Mouse (Mus musculus): Measurements from ENCODE around the gene Pik3cd.

Gene Pik3cd

DNA sequence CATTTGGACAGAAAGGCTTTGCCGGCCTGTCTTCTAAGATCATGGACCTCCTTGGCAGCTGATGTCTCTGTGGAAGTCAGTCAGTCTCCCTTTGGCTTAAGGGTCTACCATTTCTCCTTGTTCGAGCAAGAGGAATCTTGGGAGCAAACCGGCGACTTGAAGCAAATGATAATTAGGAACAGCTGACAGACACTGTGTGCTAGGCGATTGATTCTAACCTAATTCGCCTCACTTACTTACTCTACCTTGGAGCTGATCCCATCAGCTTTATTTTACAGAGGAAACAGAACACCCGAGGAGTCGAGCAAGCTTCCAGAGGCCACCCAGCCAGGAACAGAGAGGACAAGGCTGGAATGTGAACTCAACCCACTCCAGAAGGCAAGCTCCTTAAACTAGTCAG lies 11.0 kb downstream of the Pik3cd start:
- no peak for DNase-seq (ENCODE audit: extremely low read depth, insufficient read length, low spot score)

DNA sequence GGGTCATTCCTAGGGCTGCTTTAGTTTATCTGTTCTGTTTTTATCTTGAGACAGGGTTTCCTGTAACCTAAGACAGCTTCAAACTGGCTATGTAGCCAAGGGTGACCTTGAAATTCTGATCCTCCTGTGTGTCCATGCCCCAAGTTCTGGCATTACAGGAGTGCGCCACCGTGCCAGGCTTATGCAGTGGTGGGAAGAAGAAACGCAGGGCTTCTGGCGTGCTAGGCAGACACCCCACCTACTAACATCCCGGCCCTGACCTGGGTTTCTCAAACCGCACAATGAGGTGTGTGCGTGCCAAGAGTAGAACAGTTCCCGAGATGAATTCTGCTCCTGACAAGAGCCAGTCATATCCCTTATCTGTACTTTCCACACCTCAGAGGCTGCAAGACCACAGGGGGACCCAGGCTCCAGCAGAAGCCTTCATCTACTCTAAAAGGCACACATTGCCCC lies 11.5 kb downstream of the Pik3cd start:
- no peak for DNase-seq (ENCODE audit: extremely low read depth, insufficient read length, low spot score)

DNA sequence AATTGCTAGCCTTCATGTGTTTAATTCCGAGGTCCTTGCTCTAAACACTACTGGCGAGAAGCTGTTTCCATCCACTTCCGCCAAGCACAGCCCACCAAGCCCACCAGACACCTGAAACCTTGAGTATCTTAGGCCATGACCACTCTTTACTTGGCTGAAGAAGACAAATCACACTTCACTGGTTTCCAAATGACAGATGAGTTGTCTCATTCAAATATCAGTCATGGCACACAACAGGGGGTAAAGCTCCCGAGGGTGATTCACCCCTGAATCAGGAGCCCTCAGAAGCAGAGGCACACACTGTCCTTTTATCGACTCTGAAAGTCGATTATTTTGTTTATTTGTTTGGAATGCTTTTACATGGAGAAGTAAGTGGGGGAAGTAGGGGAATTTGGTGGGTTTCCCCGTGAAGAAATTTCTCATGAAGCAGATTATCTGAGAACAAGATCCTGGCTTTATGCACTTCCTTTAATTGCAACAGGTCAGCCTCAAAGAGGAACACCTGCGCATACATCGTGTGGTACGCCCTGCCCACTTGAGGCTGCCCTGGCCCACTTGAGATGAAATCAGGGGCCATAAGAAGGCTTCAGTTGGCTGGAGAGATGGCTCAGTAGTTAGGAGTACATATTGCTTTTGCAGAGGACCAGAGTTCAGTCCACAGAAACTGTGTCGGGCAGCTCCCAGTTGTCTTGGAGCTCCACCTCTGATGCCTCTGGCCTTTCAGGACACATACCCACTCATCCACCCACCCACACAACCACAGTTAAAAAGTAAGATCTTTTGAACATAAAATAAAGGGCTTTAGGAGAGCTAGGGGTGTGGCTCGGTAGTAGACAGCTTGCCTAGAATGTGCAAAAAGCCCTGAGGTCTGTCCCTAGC lies 12.3 kb downstream of the Pik3cd start:
- no peak for DNase-seq (ENCODE audit: extremely low read depth, insufficient read length, low spot score)

DNA sequence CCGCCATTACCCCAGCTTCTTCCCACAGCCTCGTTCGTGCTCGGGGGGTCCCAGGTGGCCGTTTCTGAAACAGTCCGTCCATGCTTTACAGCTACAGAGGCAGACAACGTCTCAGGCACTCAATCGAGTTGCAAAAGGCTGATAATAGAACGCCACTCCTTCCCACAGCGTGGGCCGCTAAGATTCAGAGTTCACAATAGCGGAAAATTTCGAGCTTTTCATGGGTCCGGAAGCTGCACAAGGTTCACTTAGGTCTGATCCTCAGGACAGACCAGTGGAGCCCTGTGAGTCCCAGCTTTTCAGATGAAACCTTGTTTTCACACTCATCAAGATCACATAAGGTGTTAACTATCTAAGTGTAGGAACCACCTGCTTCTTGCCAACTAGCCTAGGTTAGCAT lies 13.5 kb downstream of the Pik3cd start:
- DNase-seq (ENCODE audit: extremely low read depth, insufficient read length, low spot score), result no peak

DNA sequence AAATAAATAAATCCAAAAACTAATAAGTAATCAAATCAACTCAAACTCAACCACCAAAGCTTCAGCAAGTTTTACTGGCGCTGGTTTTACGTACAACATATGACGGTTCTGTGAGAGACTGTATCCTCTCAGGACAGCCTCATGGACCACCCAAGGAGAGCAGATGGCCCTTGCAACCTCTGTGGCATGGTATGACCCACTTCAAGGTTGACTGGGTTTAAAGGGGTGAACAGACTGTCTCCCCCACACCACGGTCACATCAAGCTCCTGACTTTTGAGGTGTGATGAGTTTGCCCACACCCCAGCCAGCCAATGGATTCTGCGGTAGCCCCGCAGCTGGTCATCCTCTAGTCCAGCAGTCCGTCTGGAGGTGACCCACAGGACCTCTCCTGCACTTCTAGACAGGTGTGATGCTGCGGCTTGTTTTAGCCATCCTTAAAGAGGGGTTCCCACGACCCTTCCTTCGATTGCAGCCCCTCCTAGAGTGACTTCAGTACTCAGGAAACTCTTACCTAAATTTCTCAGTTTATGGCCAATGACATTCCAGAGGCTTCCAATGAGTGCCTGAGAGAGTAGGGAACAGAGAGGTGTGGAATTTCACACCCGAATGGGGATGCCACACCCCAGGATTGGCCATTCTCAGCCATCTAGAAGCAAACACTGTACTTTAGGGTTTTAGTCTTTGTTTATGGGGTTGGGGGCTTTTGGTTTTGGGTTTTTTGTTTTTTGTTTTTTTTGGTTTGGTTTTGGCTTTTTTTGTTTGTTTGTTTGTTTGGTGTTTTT lies 17.3 kb downstream of the Pik3cd start:
- no peak for DNase-seq (ENCODE audit: extremely low read depth, insufficient read length, low spot score)

DNA sequence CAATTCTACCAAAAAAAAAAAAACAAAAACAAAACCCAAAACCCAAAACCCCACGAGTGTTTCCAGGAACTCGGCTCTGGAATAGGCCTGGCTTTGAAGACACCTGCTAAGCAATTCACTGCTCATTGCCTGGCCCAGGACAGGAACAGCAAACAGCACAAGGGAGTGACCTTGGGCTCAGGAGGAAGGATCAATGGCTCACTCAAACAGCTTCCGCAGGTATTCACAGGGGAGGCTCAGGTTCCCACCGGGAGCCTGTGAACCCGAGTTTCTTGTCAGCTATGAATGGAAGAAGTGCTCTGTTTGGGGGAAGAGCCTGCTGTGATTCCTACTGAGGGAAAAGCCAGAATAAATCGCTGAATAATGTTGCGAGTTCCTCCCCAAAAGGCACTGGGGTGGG lies 18.5 kb downstream of the Pik3cd start:
- no peak for DNase-seq (ENCODE audit: extremely low read depth, insufficient read length, low spot score)

DNA sequence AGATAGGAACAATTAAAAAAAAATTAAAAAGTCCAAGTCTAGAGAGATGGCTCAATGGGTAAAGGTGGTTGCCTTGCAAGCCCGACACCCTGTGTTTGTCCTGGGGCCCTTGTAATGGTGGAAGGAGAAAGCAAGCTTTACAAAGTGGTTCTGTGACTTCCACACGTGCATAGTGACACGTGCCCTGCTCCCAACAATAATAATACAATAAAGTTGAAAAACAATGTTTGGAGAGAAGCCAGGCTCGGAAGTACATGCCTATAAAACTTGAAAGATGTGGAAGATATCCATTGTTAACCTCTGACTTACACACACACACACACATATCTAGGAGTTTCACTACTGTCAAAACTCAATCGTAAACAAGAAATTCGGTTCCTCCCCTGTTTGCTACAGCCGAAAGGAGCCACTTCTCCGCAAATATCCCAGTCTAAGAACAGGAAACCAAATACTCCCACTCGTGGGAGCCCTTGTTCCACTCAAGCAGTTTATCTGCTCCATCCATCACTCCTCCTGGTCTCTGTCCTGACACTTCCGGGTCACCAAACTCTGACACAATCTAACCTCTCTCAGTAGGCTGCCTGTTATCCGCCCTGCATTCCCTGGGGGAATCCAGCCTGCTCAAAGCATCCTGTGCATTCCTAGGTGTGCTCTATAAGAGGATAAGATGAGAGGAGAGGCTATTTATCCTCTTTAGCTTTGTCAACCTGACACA lies 23.2 kb downstream of the Pik3cd start:
- DNase-seq (ENCODE audit: extremely low read depth, insufficient read length, low spot score), result no peak

DNA sequence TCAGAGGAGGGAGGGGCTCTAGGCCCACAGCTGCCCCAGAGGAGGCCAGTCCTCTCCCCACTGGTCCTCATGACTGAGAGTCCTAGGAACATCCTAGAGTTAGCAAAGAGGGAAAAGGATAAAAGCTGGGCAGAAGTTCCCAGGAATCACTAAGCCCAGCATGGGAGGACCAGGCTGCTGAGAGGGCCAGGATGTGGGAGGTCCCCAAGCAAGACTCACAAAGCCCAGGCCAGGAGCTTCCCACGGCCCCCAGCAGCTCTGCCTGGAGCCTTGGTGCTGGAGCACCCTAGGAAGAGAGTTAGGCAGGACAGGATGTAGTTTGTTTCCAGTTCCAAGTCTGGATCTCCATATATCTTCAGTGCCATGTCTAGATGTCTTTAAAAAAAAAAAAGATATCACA lies 24.4 kb downstream of the Pik3cd start:
- no peak for DNase-seq (ENCODE audit: extremely low read depth, insufficient read length, low spot score)

DNA sequence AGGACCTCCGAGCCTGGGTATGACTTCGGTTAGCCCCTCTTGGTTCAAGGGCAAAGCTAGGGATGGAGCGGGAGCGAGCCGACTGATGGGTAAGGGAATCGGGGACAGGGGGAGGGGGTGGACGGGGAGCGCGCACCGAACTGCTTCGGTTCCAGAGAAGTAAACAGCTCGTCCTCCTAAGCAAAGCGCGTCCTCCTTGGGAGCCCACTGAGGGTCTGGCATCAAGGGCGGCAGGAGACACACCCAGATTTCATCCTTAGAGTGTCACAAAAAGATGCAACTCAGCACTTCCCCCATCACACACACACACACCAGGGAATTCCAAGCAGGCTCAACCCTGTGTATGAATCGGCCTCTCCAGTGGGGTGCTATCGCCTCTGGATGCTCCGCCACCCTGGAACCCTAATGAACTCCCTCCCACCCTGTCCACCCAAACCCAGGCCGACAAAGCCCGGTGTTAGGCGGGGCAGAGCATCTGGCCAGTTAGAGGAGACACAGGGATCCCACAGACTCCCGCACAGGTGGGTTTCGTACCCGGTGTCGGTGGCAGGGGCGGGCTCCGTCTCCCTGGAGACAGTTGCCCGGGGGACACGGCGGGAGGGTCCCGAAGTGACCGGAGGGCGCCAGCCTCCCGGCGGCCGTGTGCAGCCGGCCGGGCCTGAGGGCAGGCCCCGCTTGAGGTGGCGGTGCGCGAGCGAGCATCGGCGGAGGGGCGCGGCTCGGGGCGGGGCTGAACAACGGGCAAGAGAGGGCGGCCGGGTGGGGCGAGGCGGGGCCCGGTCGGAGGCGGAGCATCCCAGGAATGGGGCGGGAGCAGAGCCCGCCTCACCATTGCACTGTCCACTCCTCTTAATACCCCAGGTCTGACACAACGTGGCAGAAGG lies 26.8 kb downstream of the Pik3cd start:
- peak; percentile 87 for DNase-seq (ENCODE audit: extremely low read depth, insufficient read length, low spot score)

DNA sequence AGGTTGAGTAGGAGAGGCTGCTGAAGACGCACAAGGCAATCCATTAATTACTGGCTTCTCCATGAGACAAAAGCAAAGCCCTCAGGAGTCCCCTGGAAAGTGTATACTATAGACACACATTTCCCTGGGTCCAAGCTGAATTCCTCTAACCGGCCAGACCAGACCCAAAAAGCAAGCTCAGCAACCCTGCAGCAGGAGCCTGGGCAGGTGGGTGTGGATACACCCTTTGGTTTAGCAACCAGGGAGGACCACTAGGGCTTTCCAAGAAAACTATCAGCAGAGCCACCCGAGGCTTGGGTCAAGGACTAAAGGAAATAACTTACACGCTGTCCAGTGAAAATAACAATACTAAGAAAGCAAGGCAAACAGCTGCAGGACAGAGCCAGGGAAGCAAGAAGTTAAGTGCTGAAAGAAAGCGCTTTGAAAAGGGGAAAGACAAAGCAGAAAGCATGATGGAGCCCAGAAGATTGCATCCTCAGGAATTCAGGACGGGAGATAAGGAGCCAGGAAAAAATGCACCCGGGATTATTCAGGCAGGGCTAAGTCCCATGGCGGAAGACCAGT lies 27.5 kb downstream of the Pik3cd start:
- DNase-seq (ENCODE audit: extremely low read depth, insufficient read length, low spot score), result no peak

DNA sequence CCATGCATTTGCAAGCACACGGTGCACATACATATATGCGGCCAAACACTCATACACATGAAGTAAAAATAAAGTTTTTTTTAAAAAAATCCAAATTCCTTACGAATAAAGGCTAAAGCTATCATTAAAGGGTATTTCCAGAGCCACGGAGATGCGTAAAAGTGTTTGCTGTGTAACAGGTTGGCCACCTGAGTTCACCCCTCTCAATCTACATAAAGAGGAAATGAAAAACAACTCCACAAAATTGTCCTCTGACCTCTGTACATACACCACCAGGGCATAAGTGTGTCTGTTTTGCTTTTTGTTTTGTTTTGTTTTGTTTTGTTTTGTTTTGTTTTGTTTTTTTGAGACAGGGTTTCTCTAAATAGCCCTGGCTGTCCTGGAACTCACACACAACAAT lies 29.6 kb downstream of the Pik3cd start:
- DNase-seq (ENCODE audit: extremely low read depth, insufficient read length, low spot score), result no peak

DNA sequence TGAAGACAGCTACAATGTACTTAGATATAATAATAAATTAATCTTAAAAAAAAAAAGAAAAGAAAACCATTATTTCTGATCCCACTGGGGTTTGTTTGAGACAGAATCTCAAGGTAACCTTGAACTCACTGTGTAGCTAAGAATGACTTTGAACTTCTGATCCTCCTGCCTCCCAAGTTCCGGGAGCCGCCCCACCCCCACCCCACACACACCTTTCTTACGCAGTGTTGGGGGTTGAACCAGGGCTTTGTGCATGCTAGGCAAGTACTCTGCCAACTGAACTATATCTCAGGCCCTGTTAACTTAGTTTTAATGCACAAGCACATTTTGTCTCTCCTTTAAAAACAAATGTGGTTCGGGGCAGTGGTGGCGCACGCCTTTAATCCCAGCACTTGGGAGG lies 31.2 kb downstream of the Pik3cd start:
- DNase-seq (ENCODE audit: extremely low read depth, insufficient read length, low spot score), result no peak

DNA sequence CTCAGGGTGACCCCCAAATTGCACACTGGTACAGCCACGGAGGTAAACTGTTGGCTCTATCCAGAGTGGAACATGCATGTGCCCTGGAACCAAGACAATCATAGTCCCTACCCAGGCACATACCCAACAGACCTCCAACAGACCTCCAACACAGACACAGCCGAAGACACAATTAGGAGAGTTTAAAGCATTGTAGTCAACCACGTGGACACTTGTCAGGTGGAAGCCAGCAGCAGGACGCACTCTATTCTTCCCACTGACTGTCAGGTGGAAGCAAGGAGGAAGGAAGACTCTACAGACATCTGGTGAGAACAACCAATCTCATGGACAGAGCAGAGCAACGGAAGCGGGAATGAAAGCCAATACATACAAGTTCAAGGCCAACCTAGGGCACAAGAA lies 36.7 kb downstream of the Pik3cd start:
- DNase-seq (ENCODE audit: extremely low read depth, insufficient read length, low spot score), result no peak

DNA sequence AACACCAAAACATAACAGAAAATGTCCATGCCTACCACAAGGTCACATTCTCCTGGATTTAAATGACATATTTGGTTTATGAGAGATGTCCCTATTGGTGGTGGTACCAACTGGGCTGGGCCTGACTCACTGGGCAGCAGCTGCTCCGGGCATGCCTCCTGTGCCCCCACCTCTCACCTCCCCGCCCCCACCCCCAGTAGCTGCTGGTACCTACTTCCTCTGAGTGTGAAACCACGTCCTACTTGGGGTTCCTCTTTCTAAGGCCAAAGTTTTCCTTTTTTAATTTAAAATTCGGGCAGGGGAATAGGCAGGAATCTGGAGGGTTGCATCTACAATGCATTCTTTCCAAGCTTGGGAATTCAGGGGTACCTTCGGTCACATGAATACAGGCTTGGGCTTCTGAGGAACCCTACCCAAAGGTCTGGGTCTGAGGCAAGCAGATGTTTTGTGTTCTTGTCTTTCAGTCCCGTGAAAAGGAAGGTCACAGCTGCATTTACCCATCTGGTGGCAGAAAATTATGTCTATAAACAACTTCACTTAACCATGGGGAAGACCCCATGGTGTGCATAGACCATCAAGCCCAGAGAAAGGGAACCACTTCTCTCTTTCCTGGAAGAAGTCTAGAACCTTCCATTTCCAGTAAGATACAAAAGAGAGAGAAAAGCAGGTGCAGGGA lies 37.2 kb downstream of the Pik3cd start:
- DNase-seq (ENCODE audit: extremely low read depth, insufficient read length, low spot score), result no peak

DNA sequence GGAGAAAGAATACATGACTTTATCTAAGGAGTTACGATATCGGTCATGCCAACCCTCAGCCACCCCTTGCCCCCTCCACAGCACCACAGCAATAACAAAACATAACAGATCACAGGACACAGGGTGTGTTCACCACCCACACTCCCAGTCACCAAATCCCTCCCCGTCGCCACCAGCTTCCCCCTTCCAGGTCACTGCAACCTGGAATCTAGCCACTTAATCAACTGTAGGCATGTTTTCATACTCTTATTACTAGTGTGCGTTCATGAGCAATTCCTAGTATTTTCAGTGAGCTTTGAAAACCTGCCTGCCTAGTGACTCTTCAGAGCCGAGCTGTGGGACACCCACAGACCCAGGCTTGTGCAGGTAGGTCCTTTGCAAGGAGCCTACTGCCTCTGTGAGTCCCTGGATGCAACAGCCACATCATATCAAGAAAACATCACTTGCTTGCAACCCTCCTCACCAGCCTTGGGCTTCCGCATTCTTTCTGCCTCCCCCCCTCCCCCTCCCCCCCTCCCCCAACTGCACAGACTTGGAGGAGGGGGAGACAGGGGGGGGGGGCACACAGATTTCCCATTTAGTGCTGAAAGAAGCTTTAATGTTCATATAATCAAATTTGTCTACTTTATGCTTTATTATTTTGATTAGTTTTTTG lies 38.4 kb downstream of the Pik3cd start:
- no peak for DNase-seq (ENCODE audit: extremely low read depth, insufficient read length, low spot score)

DNA sequence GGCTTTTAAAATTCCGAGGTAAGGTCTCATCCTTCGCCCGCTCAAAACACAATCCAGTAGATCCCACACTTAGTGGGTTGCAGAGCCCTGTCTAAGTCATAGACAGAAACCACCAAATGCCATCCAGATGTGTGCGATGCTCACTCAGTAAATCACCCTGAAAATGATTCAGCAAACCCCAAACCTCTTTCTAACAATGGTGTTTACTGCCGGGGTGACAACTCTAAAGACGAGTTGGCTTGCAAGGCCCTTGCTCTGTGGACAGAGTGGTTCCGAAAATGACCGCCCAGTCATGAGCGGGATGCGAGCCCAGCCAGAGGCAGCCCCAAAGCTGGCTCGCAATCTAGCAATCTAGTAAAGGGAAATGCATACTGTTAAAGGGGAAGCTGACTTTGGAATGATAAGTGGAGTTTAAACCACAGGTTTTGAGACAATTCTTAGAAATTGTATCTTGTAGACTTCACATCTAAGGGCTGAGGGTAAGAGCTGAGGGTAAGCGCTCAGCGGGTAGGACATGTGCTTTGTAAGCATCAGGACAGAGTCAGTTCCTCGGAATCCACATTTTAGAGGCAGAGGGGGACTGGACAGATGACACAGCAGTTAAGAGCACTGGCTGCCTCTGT lies 40.3 kb downstream of the Pik3cd start:
- DNase-seq (ENCODE audit: extremely low read depth, insufficient read length, low spot score), result no peak

DNA sequence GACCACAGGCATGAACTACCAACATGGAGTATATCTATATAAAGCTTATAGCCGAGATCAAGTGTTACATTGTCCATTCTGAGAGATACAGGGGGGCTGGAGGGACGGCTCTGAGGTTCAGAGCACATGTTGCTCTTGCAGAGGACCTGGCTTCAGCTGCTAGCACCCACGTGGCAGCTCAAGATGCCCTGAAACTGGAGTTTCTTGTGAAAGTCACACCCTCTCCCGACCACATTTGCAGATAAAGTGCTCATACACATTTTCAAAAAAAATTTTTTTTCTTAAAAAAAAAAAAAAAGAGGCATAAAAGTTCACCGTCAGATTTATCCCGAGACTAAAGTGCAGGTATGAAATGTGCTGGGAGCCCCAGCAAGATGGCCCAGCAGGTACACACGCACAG lies 41.8 kb downstream of the Pik3cd start:
- DNase-seq (ENCODE audit: extremely low read depth, insufficient read length, low spot score), result no peak

DNA sequence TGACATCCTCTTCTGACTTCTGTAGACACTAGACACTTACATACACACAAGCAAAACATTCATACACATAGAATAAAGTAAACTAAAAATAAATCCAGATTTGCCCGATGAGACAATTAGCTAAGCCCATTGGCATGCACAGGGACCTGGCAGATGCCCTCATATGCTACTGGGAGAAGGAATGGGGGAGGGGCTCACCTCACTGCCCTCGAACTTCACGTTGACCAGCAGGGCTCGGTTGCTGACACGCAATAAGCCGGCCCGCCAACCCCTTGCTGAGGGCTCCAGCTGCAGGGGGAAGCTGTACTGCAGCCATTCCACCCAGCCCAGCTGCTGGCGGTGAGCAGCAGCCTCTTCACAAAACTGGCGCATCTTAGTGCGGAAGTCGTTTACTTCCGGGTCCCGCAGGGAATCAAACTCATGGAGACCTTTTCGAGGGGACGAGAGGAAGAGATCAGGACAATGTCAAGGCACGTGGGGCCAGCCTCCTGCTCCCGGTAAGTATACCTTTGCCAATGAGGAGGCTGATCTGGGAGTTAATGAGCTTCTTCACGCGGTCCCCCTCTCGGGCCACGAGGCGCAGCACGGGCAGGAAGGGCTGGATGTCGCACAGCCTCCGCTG lies 42.8 kb downstream of the Pik3cd start:
- no peak for DNase-seq (ENCODE audit: extremely low read depth, insufficient read length, low spot score)

Data from 3134 (cell line).